Mouse (Mus musculus) gastrocnemius, postnatal 25 days (tissue): ENCODE results near the gene Trib3. TPM values are rescaled to one million over a fixed set of nuclear protein-coding genes. Genes with fewer than 3 reads are reported as not detected.
"Not testable (repeated sequence)": the region's sequence is repeated elsewhere in the genome, so short reads cannot be mapped to it uniquely, and the experiment has no call there.

ENCODE experiments used
- DNase-seq: peaks from one replicate; pipeline ENCODE4 v3.0.0; 2022
- total RNA-seq, 2 experiments: library from RNA; stranded (reverse); gene quantifications; 1 replicate in 1 of 2; 2 replicates in 1 of 2; pipeline ENCODE4 v1.2.3; 2021

Gene Trib3
- total RNA-seq, 2 experiments from 2014 or later: 0.74 to 1.8 TPM

- no peak for DNase-seq
Observed at GRCm38 (mm10) chr2:152307186-152307585, 36.6 kb downstream of the Trib3 start.

- DNase-seq: no peak
Observed at GRCm38 (mm10) chr2:152305480-152305879, 38.4 kb downstream of the Trib3 start.

- no peak for DNase-seq
Observed at GRCm38 (mm10) chr2:152303781-152304180, 40.1 kb downstream of the Trib3 start.

GRCm38 (mm10) chr2:152302862-152303261, 41.0 kb downstream of the Trib3 start:
- DNase-seq: no peak

GRCm38 (mm10) chr2:152294541-152294940, 49.3 kb downstream of the Trib3 start:
- DNase-seq: no peak

- DNase-seq: peak; percentile 90
Observed at GRCm38 (mm10) chr2:152293727-152294475, 49.9 kb downstream of the Trib3 start, which contains the start of gene Tbc1d20. Tbc1d20 (plus strand) TSS chr2:152293828.

- no peak for DNase-seq
Observed at GRCm38 (mm10) chr2:152293179-152293726, 50.6 kb downstream of the Trib3 start.

- DNase-seq: no peak
Observed at GRCm38 (mm10) chr2:152292475-152292874, 51.4 kb downstream of the Trib3 start.

GRCm38 (mm10) chr2:152289623-152290022, 54.2 kb downstream of the Trib3 start:
- not testable (repeated sequence) for DNase-seq

GRCm38 (mm10) chr2:152288046-152288445, 55.8 kb downstream of the Trib3 start:
- DNase-seq: no peak

- no peak for DNase-seq
Observed at GRCm38 (mm10) chr2:152287560-152287959, 56.3 kb downstream of the Trib3 start.

Other genes starting within 250 kb of the Trib3 start
- gene Srxn1, start 238.5 kb downstream of the Trib3 start, total RNA-seq: 10 to 100 TPM; 18.8 to 24.8 TPM
- gene Tcf15, start 200.5 kb downstream of the Trib3 start, total RNA-seq: 10 to 100 TPM; 11.2 to 12.4 TPM
- gene Csnk2a1, start 117.2 kb downstream of the Trib3 start, total RNA-seq: 10 to 100 TPM; 78.6 to 79.8 TPM
- gene Tbc1d20, start 50.2 kb downstream of the Trib3 start, total RNA-seq: 10 to 100 TPM; 27.0 to 28.9 TPM
- 10 to 100 TPM; 26.6 to 32.2 TPM for gene Rbck1, start 11.4 kb downstream of the Trib3 start, total RNA-seq
- gene Nrsn2, start 32.6 kb upstream of the Trib3 start, total RNA-seq: not detected
- gene Sox12, start 54.0 kb upstream of the Trib3 start, total RNA-seq: 1 to 10 TPM; 1.1 to 1.7 TPM
- 1 to 10 TPM; 1.6 TPM for gene Zcchc3, start 71.0 kb upstream of the Trib3 start, total RNA-seq
- gene 6820408C15Rik, start 71.6 kb upstream of the Trib3 start, total RNA-seq: not detected
- gene Defb23, start 120.6 kb upstream of the Trib3 start, total RNA-seq: not detected
- gene Defb20, start 133.0 kb upstream of the Trib3 start, total RNA-seq: not detected
- gene Defb22, start 146.1 kb upstream of the Trib3 start, total RNA-seq: not detected
- not detected for gene Defb26, start 167.7 kb upstream of the Trib3 start, total RNA-seq
- not detected for gene Defb28, start 174.2 kb upstream of the Trib3 start, total RNA-seq
- gene Defb29, start 196.1 kb upstream of the Trib3 start, total RNA-seq: not detected
- gene Gm17416, start 225.3 kb upstream of the Trib3 start, total RNA-seq: not detected
- not detected for gene Defb21, start 228.7 kb upstream of the Trib3 start, total RNA-seq
- gene Defb19, start 236.3 kb upstream of the Trib3 start, total RNA-seq: not detected